Mouse (Mus musculus): ENCODE measurements around the gene Tbx3. TPM values are rescaled to one million over a fixed set of nuclear protein-coding genes. Genes with fewer than 3 reads are reported as not detected.

Tbx3 gene
- polyA plus RNA-seq (2015; fragmentation: Illumina TruSeq; extraction: RNeasy Lipid Tissue Mini Kit (QIAGEN cat#74804); ENCODE audit: insufficient read depth, low replicate concordance): 1.5 TPM

DNA sequence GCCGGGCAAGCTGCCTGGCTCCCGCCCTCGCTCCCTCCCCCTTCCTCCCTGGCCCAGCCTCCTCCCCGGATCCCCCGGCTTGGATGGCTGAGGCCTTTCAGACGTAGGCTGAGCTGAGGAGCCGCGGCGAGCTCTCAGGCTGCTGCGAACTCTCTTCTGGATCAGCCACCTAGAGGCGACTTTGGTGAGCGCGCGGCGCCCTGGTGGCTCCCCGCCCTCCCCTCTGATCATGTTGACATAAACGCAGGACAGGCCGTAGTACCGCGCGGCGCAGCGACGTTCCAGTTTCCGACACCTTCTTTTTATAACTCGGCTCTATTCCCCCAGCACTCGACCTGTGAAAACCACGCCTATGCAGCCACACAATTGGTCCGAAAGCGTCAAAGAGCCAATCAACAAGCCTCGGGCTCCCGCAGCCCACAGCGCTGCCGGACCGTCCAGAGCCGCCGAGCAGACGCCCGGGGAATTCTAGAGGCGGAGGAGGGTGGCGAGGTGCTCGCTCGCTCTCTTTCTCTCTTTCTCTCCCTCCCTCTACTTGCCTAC lies at the start of gene Tbx3:
Tbx3 (plus strand) TSS at position 104 of the 543 bp plus-strand sequence.

Other genes with a start within 250 kb of the Tbx3 start
- not detected for gene Tbx5, start 162.0 kb downstream of the Tbx3 start, polyA plus RNA-seq (2015; fragmentation: Illumina TruSeq; extraction: RNeasy Lipid Tissue Mini Kit (QIAGEN cat#74804); ENCODE audit: insufficient read depth, low replicate concordance)